Mouse (Mus musculus): Measurements from ENCODE around the gene Cxcl17.
A peak's percentile ranks its signal among the peaks of the same experiment; 100 is the strongest.

GRCm38 (mm10) chr7:25436226-25436625 is 23.5 kb upstream of the Cxcl17 start:
- TF ChIP-seq EP300 (IDR thresholded peaks at IDR 0.05) = peak; percentile 92
- TF ChIP-seq CTCF (IDR thresholded peaks at IDR 0.05) = peak; percentile 42

Data from lung, postnatal 0 days (tissue).